Mouse (Mus musculus) neural tube, embryonic 12.5 days (tissue): ENCODE measurements around the gene Slc12a6. TPM values are rescaled to one million over a fixed set of nuclear protein-coding genes. Genes with fewer than 3 reads are reported as not detected.

ENCODE experiments used
- ATAC-seq: fragments of 200-750 bp; cut with Nextera tagmentation; 2 replicates; pipeline ENCODE4 v1.8.0; 2017; ENCODE audit warnings: low read depth, mild to moderate bottlenecking, moderate TSS enrichment, moderate library complexity; ENCODE audit not compliant: low FRiP score
- H3K27ac ChIP-seq: fragments of 300-500 bp; sonication (generic); 2 replicates; pipeline ENCODE4 v1.5.1; 2016
- H3K27me3 ChIP-seq: fragments of 300-500 bp; sonication (generic); replicated peaks from 2 replicates; pipeline ENCODE4 v1.6.1; 2016; ENCODE audit warnings: mild to moderate bottlenecking
- H3K36me3 ChIP-seq: fragments of 300-500 bp; sonication (generic); 2 replicates; pipeline ENCODE4 v1.6.1; 2016; ENCODE audit warnings: mild to moderate bottlenecking
- H3K4me1 ChIP-seq: fragments of 300-500 bp; sonication (generic); 2 replicates; pipeline ENCODE4 v1.6.1; 2016
- H3K4me2 ChIP-seq: fragments of 300-500 bp; sonication (generic); replicated peaks from 2 replicates; pipeline ENCODE4 v1.6.1; 2016; ENCODE audit warnings: mild to moderate bottlenecking
- H3K4me3 ChIP-seq: fragments of 300-500 bp; sonication (generic); 2 replicates; pipeline ENCODE4 v1.5.1; 2016
- H3K9ac ChIP-seq: fragments of 300-500 bp; sonication (generic); 2 replicates; pipeline ENCODE4 v1.6.1; 2016; ENCODE audit warnings: mild to moderate bottlenecking
- H3K9me3 ChIP-seq: fragments of 300-500 bp; sonication (generic); 2 replicates; pipeline ENCODE4 v1.6.1; 2016; ENCODE audit warnings: mild to moderate bottlenecking
- WGBS: fragments of 180-500 bp; shearing (Covaris S2); methylation state at CpG from one replicate; pipeline ENCODE4 v1.1.7; 2016; 5-methylcytosine and 5-hydroxymethylcytosine counted together
- polyA plus RNA-seq: library from polyadenylated mRNA; unstranded; fragments of >200 nt; fragmentation: Nextera tagmentation; extraction: Ambion mirVana; gene quantifications from 2 replicates; pipeline ENCODE4 v1.2.1, GENCODE M21; 2016

The Slc12a6 gene
- polyA plus RNA-seq, 1 experiment from 2014 or later, result 19.4 TPM

DNA sequence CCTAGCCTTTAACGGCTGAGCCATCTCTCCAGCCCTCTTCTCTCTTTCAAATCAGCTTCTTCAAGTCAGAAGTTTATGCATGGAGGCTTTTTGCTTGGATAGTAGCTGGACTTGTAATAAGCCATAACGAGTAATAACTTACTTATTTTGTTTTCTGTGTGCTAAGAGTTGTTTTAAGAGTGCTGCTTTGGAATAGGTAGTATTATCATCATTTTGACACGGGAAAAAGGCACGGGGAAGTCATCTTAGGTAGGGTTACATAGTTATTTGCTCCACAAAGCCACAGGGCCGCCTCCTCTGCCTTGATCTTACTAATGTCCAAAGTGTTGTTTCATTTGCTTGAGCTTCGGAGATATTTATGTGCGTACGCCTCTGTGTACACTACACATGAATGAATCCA is 114.5 kb downstream of the Slc12a6 start:
- no peak for ATAC-seq
- Histone ChIP-seq H3K9ac (peak overlapping the region; percentile 89), H3K9me3 (no peaks in the 10 kb centered on the region), H3K36me3 (no peaks in the 10 kb centered on the region), H3K4me1 (peaks cover 5% of the 10 kb centered on the region), H3K27ac (no peak overlapping the region), H3K4me3 (peak overlapping the region; percentile 96), H3K27me3 (no peaks in the 10 kb centered on the region), H3K4me2 (peak overlapping the region; percentile 65)
- WGBS, result 53% methylated on average over 8 of the region's 8 CpGs

DNA sequence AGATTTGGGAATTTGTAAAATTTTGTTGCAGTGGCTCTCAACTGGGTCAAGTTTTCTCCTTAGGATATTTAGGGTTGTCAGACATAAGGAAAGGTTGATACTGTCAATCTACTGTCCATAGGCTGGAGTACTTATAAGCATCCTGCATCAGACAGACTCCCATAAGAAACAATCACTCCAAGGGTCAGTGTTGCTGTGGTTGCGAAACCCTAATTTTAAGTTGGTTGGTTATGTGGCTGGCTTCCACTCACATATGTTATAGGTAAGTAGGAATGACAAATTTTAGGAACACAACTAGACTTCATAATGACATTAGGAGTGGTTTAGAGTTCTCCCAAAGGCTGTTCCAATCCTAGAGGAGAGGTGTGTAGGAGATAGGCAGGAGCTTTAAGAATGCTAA is 115.6 kb downstream of the Slc12a6 start:
- peaks cover 5% of the 10 kb centered on the region for H3K4me1 ChIP-seq
- WGBS, result 100% methylated on average over 1 of the region's 1 CpGs
- no peak overlapping the region for H3K27ac ChIP-seq
- H3K4me3 ChIP-seq, result no peak overlapping the region
- no peak for ATAC-seq
- H3K36me3 ChIP-seq, result no peaks in the 10 kb centered on the region
- no peaks in the 10 kb centered on the region for H3K9me3 ChIP-seq
- no peak overlapping the region for H3K4me2 ChIP-seq
- no peaks in the 10 kb centered on the region for H3K27me3 ChIP-seq
- H3K9ac ChIP-seq, result no peak overlapping the region

DNA sequence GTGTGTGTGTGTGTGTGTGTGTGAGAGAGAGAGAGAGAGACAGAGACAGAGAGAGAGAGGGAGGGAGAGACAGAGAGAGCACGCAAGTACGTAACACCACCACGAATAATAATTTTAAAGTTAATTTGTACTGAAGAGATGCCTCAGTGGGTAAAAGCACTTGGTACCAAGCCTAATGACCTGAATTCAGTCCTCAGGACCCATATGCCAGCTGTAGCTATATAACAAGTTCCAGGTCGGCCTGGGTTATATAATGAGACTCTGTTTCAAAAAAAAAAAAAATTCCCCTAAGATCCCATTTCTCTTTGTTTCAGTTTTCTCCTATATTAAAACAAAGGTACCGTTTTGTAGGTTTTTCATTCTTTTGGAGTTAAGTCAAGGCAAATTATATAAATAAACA is 125.2 kb downstream of the Slc12a6 start:
- no peak for ATAC-seq
- Histone ChIP-seq H3K4me1 (no peaks in the 10 kb centered on the region), H3K36me3 (no peaks in the 10 kb centered on the region), H3K27me3 (no peaks in the 10 kb centered on the region), H3K4me2 (no peak overlapping the region), H3K9ac (no peak overlapping the region), H3K9me3 (no peaks in the 10 kb centered on the region), H3K27ac (no peak overlapping the region), H3K4me3 (no peak overlapping the region)
- WGBS, result 92% methylated on average over 5 of the region's 5 CpGs

DNA sequence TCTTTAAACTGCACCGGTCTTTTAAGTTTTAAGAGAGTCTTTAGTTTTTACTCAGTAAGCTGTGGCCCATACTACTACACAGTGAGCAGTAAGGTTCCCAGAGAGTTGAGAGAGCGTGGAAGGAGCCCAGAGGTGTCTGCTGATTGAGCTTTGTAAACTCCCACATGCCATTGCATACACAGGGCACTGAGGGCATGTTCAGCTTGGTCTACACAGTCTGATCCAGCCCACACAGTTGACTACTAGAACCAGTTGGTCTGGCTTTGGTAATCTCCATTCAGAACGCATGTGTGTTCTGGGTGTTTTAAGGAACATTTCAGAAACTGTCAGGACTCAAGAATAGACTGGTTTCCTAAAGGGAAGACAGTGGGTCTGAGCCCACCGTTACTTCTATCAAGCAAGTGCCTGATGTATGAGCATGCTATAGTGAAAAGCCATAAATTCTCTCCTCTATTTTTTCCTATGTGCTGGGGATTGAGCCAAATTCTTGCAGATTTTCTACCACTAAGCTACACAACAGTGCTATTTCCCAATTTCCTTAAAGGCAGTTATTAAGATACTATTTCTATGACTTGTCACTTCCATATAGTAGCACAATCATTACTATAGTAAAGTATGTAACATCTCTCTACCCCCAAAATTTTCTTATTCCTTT is 125.8 kb downstream of the Slc12a6 start:
- Histone ChIP-seq H3K27ac (no peak overlapping the region), H3K4me3 (no peak overlapping the region), H3K9me3 (no peaks in the 10 kb centered on the region), H3K36me3 (no peaks in the 10 kb centered on the region), H3K4me1 (no peaks in the 10 kb centered on the region), H3K9ac (no peak overlapping the region), H3K27me3 (no peaks in the 10 kb centered on the region), H3K4me2 (no peak overlapping the region)
- WGBS, result 93% methylated on average over 4 of the region's 4 CpGs
- ATAC-seq, result no peak

DNA sequence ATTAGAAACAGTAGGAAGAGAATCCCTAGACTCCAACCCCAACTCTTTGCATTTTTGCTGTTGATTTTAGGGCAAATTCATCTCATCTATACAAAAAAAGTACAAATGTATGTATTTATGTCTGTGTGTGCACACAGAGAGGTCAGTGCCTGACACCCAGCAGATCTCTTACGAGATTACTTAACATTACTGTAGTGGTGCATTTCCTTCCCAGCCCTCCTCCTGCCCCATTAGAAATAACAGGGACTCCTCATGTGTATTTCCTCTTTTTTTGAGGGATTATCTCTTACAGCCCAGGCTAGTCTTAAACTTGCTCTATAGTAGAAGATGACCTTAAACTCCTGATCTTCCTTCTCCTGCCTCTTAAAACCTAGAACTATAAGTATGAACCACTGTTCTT is 127.1 kb downstream of the Slc12a6 start:
- Histone ChIP-seq H3K4me1 (no peaks in the 10 kb centered on the region), H3K27me3 (no peaks in the 10 kb centered on the region), H3K27ac (no peak overlapping the region), H3K9me3 (no peaks in the 10 kb centered on the region), H3K4me3 (no peak overlapping the region), H3K36me3 (no peaks in the 10 kb centered on the region), H3K9ac (no peak overlapping the region), H3K4me2 (no peak overlapping the region)
- WGBS, result 94% methylated on average over 1 of the region's 1 CpGs
- no peak for ATAC-seq

DNA sequence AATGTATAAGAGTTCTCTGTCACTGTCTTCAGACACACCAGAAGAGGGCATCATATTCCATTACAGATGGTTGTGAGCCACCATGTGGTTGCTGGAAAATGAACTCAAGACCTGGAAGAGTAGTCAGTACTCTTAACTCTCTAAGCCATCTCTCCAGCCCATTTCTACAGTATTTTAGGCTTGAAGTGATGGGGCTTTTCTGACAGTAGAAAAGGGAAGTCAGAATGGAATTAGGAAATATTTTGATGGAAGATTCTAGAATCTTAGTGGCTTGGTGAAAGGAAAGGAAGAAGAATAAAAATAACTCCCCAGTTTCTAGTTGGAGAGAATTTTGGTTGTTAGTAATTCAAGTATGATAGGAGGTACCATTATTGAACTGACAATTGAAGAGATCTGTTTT is 128.3 kb downstream of the Slc12a6 start:
- Histone ChIP-seq H3K4me2 (no peak overlapping the region), H3K36me3 (no peaks in the 10 kb centered on the region), H3K4me1 (no peaks in the 10 kb centered on the region), H3K27me3 (no peaks in the 10 kb centered on the region), H3K27ac (no peak overlapping the region), H3K4me3 (no peak overlapping the region), H3K9me3 (no peaks in the 10 kb centered on the region), H3K9ac (no peak overlapping the region)
- no peak for ATAC-seq

DNA sequence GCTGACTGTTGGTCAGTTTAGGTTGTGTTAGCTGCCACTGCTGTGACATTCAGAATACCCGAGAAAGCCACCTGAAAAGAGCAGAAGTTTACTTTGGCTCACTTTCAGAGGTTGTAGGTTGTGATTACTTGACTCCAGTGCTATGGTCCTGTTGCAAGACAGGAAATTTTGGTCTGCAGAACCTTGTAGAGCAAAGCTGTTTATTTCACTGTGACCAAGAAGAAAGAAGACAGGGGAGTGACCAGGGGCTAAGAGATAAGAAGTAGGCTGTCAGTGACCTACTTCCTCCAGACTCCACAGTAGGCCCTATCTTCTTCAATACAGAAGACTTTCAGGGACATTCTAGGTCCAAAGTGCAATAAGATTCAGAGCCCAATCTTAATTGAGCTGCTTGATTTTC is 131.0 kb downstream of the Slc12a6 start:
- Histone ChIP-seq H3K36me3 (no peaks in the 10 kb centered on the region), H3K27ac (no peak overlapping the region), H3K4me2 (no peak overlapping the region), H3K9ac (no peak overlapping the region), H3K9me3 (no peaks in the 10 kb centered on the region), H3K4me3 (no peak overlapping the region), H3K4me1 (no peaks in the 10 kb centered on the region), H3K27me3 (no peaks in the 10 kb centered on the region)
- no peak for ATAC-seq
- 68% methylated on average over 1 of the region's 1 CpGs for WGBS

DNA sequence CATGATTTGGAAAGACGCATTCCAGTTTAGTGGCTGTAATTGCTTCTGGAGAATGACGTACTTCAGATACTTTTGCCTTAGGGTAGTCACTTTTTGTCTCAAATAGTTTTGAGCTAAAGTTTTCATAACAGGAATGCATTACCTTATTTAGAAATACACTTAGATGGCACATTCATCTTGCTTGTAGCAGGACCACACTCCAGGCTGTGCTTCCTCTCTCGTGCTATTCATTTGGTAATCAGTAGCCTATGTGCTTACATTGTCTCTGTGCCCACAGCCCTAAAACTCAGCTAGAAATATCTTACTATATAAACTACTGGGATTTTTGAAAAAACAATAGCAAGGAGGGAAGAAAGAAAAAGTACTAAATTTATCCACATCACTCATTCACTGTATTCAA is 141.4 kb downstream of the Slc12a6 start:
- Histone ChIP-seq H3K4me2 (no peak overlapping the region), H3K4me1 (no peaks in the 10 kb centered on the region), H3K27ac (no peak overlapping the region), H3K36me3 (peaks cover 22% of the 10 kb centered on the region; the same call in 1 of the 2 replicates), H3K4me3 (no peak overlapping the region), H3K9ac (no peak overlapping the region), H3K27me3 (no peaks in the 10 kb centered on the region), H3K9me3 (no peaks in the 10 kb centered on the region)
- 92% methylated on average over 3 of the region's 3 CpGs for WGBS
- no peak for ATAC-seq

Other genes with a start within 250 kb of the Slc12a6 start
- not detected in 2 replicates for gene Olfr1311, start 241.4 kb upstream of the Slc12a6 start, polyA plus RNA-seq
- not detected in 2 replicates for gene Olfr1312, start 215.6 kb upstream of the Slc12a6 start, polyA plus RNA-seq
- gene Olfr1313, start 188.0 kb upstream of the Slc12a6 start, polyA plus RNA-seq, result not detected in 2 replicates
- gene Olfr1314, start 169.0 kb upstream of the Slc12a6 start, polyA plus RNA-seq, result not detected in 2 replicates
- not detected in 2 replicates for gene Olfr1315-ps1, start 150.4 kb upstream of the Slc12a6 start, polyA plus RNA-seq
- not detected in 2 replicates for gene Olfr1316, start 130.8 kb upstream of the Slc12a6 start, polyA plus RNA-seq
- gene Olfr1317, start 125.5 kb upstream of the Slc12a6 start, polyA plus RNA-seq, result not detected in 2 replicates
- gene Olfr1318, start 111.6 kb upstream of the Slc12a6 start, polyA plus RNA-seq, result not detected in 2 replicates
- gene Lpcat4, start 26.4 kb upstream of the Slc12a6 start, polyA plus RNA-seq, result 15.9 and 16.8 TPM in 2 replicates
- gene Nutm1, start 6.5 kb upstream of the Slc12a6 start, polyA plus RNA-seq, result not detected in 2 replicates
- gene Nop10, start 3.9 kb upstream of the Slc12a6 start, polyA plus RNA-seq, result 140 and 154 TPM in 2 replicates
- gene Gm21985, start 489 bp downstream of the Slc12a6 start, polyA plus RNA-seq, result not detected in 2 replicates
- gene Emc4, start 102.2 kb downstream of the Slc12a6 start, polyA plus RNA-seq, result 122 and 132 TPM in 2 replicates
- gene Katnbl1, start 113.4 kb downstream of the Slc12a6 start, polyA plus RNA-seq, result 46.9 and 48.8 TPM in 2 replicates
- 13.8 and 14.6 TPM in 2 replicates for gene Emc7, start 189.2 kb downstream of the Slc12a6 start, polyA plus RNA-seq
- gene Chrm5, start 214.9 kb downstream of the Slc12a6 start, polyA plus RNA-seq, result 0.11 and 0.45 TPM in 2 replicates
- 8.5 and 10.7 TPM in 2 replicates for gene Aven, start 227.1 kb downstream of the Slc12a6 start, polyA plus RNA-seq